Mouse (Mus musculus) spleen, postnatal 4 days (tissue): ENCODE data around the gene Kcne3.

ENCODE experiments used
- DNase-seq, 2 experiments: peaks; one replicate each; pipeline ENCODE4 v3.0.0; 2022; ENCODE audit warnings: low spot score in 2 of 2

Kcne3 gene

GRCm38 (mm10) chr7:100181614-100182013 is 5.3 kb downstream of the Kcne3 start:
- no peak for DNase-seq

GRCm38 (mm10) chr7:100182388-100182787 is 6.1 kb downstream of the Kcne3 start:
- no peak for DNase-seq

GRCm38 (mm10) chr7:100187601-100188000 is 11.3 kb downstream of the Kcne3 start:
- peak; percentile 28 to 72 for DNase-seq

GRCm38 (mm10) chr7:100190167-100190566 is 13.9 kb downstream of the Kcne3 start:
- DNase-seq, result no peak

GRCm38 (mm10) chr7:100190778-100191177 is 14.5 kb downstream of the Kcne3 start:
- DNase-seq, result peak; percentile 53 to 84

GRCm38 (mm10) chr7:100201191-100201590 is 24.9 kb downstream of the Kcne3 start:
- DNase-seq, result no peak

GRCm38 (mm10) chr7:100203616-100204015 is 27.3 kb downstream of the Kcne3 start:
- DNase-seq, result no peak

- DNase-seq, result peak in 1 of 2 experiments; percentile 30
Observed at GRCm38 (mm10) chr7:100204871-100205270, 28.6 kb downstream of the Kcne3 start.

GRCm38 (mm10) chr7:100206144-100206543 is 29.8 kb downstream of the Kcne3 start:
- DNase-seq, result peak in 1 of 2 experiments; percentile 28

GRCm38 (mm10) chr7:100207886-100208285 is 31.6 kb downstream of the Kcne3 start:
- no peak for DNase-seq

- DNase-seq, result no peak
Observed at GRCm38 (mm10) chr7:100214310-100214709, 38.0 kb downstream of the Kcne3 start.

GRCm38 (mm10) chr7:100215116-100215732 is 38.9 kb downstream of the Kcne3 start:
- DNase-seq, result no peak

GRCm38 (mm10) chr7:100215976-100216375 is 39.7 kb downstream of the Kcne3 start:
- no peak for DNase-seq

GRCm38 (mm10) chr7:100216601-100217565 is 40.6 kb downstream of the Kcne3 start:
- DNase-seq, result no peak

GRCm38 (mm10) chr7:100227158-100227875 is 51.0 kb downstream of the Kcne3 start, which contains the start of gene Pgm2l1:
TSS of gene Pgm2l1 (plus strand) at chr7:100227394.
- peak; percentile 97 to 98 for DNase-seq

- DNase-seq, result peak; percentile 48 to 85
Observed at GRCm38 (mm10) chr7:100227896-100228525, 51.7 kb downstream of the Kcne3 start.

GRCm38 (mm10) chr7:100228957-100229356 is 52.7 kb downstream of the Kcne3 start:
- no peak for DNase-seq

GRCm38 (mm10) chr7:100230646-100231045 is 54.3 kb downstream of the Kcne3 start:
- no peak for DNase-seq

GRCm38 (mm10) chr7:100231661-100232060 is 55.4 kb downstream of the Kcne3 start:
- DNase-seq, result no peak

- DNase-seq, result no peak
Observed at GRCm38 (mm10) chr7:100233681-100234080, 57.4 kb downstream of the Kcne3 start.
